Mouse (Mus musculus) limb, embryonic 14.5 days (tissue): Measurements from ENCODE around the gene C8g. TPM values are rescaled to one million over a fixed set of nuclear protein-coding genes. Genes with fewer than 3 reads are reported as not detected.
A peak's percentile ranks its signal among the peaks of the same experiment; 100 is the strongest.

Experiments
- ATAC-seq: fragments of 200-750 bp; cut with Nextera tagmentation; 2 replicates; pipeline ENCODE4 v1.8.0; 2017; ENCODE audit warnings: low read depth, moderate number of reproducible peaks, moderate TSS enrichment; ENCODE audit not compliant: low FRiP score
- DNase-seq: peaks from one replicate; pipeline ENCODE4 v3.0.0-alpha.2; 2015; ENCODE audit warnings: low spot score
- H3K27ac ChIP-seq: fragments of 300-500 bp; sonication (generic); replicated peaks from 2 replicates; pipeline ENCODE4 v1.5.1; 2014; ENCODE audit warnings: low read depth, mild to moderate bottlenecking, low read length, moderate library complexity, mixed read lengths
- H3K27me3 ChIP-seq: fragments of 300-500 bp; sonication (generic); 2 replicates; pipeline ENCODE4 v1.6.1; 2014; ENCODE audit warnings: low read length, mixed read lengths; ENCODE audit not compliant: control insufficient read depth, insufficient read depth
- H3K36me3 ChIP-seq: fragments of 300-500 bp; sonication (generic); 2 replicates; pipeline ENCODE4 v1.6.1; 2014; ENCODE audit warnings: mild to moderate bottlenecking, low read length, moderate library complexity, mixed read lengths; ENCODE audit not compliant: control insufficient read depth, insufficient read depth
- H3K4me1 ChIP-seq: fragments of 300-500 bp; sonication (generic); 2 replicates; pipeline ENCODE4 v1.6.1; 2014; ENCODE audit warnings: antibody characterized with exemption, low read length, mixed read lengths; ENCODE audit not compliant: control insufficient read depth, insufficient read depth
- H3K4me2 ChIP-seq: fragments of 300-500 bp; sonication (generic); replicated peaks from 2 replicates; pipeline ENCODE4 v1.6.1; 2014; ENCODE audit warnings: low read depth, mild to moderate bottlenecking, low read length, moderate library complexity; ENCODE audit not compliant: severe bottlenecking
- H3K4me3 ChIP-seq: fragments of 300-500 bp; sonication (generic); replicated peaks from 2 replicates; pipeline ENCODE4 v1.5.1; 2014; ENCODE audit warnings: low read length
- H3K9ac ChIP-seq: fragments of 300-500 bp; sonication (generic); 2 replicates; pipeline ENCODE4 v1.6.1; 2014; ENCODE audit warnings: mild to moderate bottlenecking, low read depth, low read length, moderate library complexity; ENCODE audit not compliant: severe bottlenecking
- H3K9me3 ChIP-seq: fragments of 300-500 bp; sonication (generic); 2 replicates; pipeline ENCODE4 v1.6.1; 2016; ENCODE audit warnings: low read length; ENCODE audit not compliant: control insufficient read depth
- POLR2A ChIP-seq: fragments of 200-500 bp; IDR thresholded peaks from 2 replicates; pipeline ENCODE4 v1.8.0; 2012; ENCODE audit warnings: inconsistent platforms, mild to moderate bottlenecking, moderate library complexity, borderline replicate concordance; ENCODE audit not compliant: insufficient read depth, insufficient read length; ENCODE audit errors: extremely low read depth
- WGBS: fragments of 180-500 bp; shearing (Covaris S2); extraction: QIAGEN DNeasy Blood & Tissue Kit; methylation state at CpG from one replicate; pipeline ENCODE4 v1.1.7; 2014; 5-methylcytosine and 5-hydroxymethylcytosine counted together
- polyA plus RNA-seq, 2 experiments: library from polyadenylated mRNA; depleted of rRNA in 1 of 2; stranded (reverse) in 1 of 2; unstranded in 1 of 2; fragments of >200 nt; fragmentation: Nextera tagmentation in 1 of 2; extraction: Ambion mirVana in 1 of 2; gene quantifications; 2 replicates each; pipeline versions ENCODE4 v1.2.1 to v1.2.3; 2012 to 2014

C8g gene
- polyA plus RNA-seq, 2 experiments, result 4.2 to 4.4 TPM

- ATAC-seq, result peak; percentile 0; the same call in 1 of the 2 replicates
- H3K4me2 ChIP-seq, result peak overlapping the region; percentile 61
- peak overlapping the region; percentile 93 for H3K4me3 ChIP-seq
- no peak for TF ChIP-seq POLR2A
- H3K27ac ChIP-seq, result 0 out of 2 replicates have a peak overlapping the region, but pooled peaks have one; percentile 38
- H3K27me3 ChIP-seq, result no peaks in the 10 kb centered on the region
- H3K9me3 ChIP-seq, result no peaks in the 10 kb centered on the region
- peaks cover 26% of the 10 kb centered on the region for H3K36me3 ChIP-seq
- H3K4me1 ChIP-seq, result peaks cover 8% of the 10 kb centered on the region
- 66% methylated on average over 6 of the region's 6 CpGs for WGBS
- H3K9ac ChIP-seq, result peak overlapping the region; percentile 96
- no peak for DNase-seq
These were observed 1.4 kb downstream of the C8g start for GRCm38 (mm10) chr2:25500071-25500575.

- Histone ChIP-seq H3K4me1 (peaks cover 8% of the 10 kb centered on the region), H3K27ac (no peak overlapping the region), H3K27me3 (no peaks in the 10 kb centered on the region), H3K9me3 (no peaks in the 10 kb centered on the region), H3K4me3 (no peak overlapping the region), H3K4me2 (no peak overlapping the region), H3K9ac (no peak overlapping the region), H3K36me3 (peaks cover 14% of the 10 kb centered on the region)
- TF ChIP-seq POLR2A, result no peak
- 63% methylated on average over 15 of the region's 15 CpGs for WGBS
- DNase-seq (no peak), ATAC-seq (no peak)
These were observed 2.7 kb downstream of the C8g start for GRCm38 (mm10) chr2:25498622-25499478.

DNA sequence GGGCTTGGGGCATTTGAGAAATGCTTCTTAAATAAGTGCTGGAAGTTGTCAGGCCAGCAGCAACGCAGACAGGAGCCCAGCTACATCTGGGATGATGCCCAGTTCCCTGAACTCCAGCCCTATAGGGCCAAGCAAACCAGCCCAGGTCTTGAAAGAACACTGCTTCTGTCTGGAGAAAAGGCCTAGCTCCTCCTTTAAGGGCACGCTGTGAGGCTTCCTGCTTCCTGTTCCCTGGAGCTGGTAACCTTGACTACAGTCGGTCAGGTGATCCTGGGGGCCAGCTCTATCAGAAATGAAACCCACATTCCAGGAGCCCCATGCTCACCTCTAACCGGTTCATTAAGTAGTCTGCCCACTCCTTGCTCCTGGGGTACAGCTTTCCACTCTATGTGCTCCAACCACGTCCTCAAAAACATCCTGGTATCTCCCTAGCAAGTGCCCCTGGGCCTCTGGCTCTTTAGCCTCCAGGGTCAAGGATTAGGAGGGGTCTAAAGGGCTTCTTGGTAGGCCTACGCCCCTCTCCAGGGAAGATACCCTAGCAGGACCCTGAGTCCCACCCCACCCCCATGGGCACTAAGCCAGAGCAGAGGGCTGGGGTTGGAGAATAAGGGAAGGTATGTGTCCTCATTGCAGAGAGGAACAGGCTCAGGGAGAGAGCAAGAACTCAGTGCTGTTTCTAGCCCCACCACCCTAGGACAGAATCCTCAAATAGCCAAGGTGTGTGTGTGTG is 3.5 kb downstream of the C8g start:
- Histone ChIP-seq H3K27ac (no peak overlapping the region; the same call in 1 of the 2 replicates), H3K4me1 (peaks cover 8% of the 10 kb centered on the region), H3K4me3 (no peak overlapping the region), H3K36me3 (peaks cover 5% of the 10 kb centered on the region; the same call in 1 of the 2 replicates), H3K4me2 (no peak overlapping the region), H3K27me3 (no peaks in the 10 kb centered on the region), H3K9me3 (no peaks in the 10 kb centered on the region), H3K9ac (no peak overlapping the region)
- WGBS, result 42% methylated on average over 6 of the region's 6 CpGs
- DNase-seq (no peak), ATAC-seq (no peak)
- no peak for TF ChIP-seq POLR2A

DNA sequence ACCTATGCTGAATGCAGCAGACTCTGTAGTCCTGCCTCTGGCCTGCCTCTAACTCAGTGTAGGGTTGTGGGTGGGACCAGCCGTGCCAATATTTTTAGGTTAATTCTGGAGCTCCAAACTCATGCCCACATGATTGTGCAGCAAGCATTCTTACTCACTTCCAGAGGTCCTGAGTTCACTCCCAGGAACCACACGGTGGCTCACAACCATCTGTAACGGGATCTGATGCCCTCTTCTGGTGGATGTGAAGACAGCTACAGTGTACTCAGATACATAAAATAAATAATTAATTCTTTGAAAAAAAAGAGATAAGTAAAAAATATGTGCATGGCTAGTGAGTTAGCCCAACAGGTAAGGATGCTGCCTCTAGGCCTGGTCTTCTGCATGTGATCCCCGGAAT is 5.1 kb downstream of the C8g start:
- H3K27me3 ChIP-seq, result no peaks in the 10 kb centered on the region
- 44% methylated on average over 4 of the region's 4 CpGs for WGBS
- H3K9ac ChIP-seq, result no peak overlapping the region
- DNase-seq, result no peak
- no peaks in the 10 kb centered on the region for H3K9me3 ChIP-seq
- no peak for ATAC-seq
- H3K36me3 ChIP-seq, result no peaks in the 10 kb centered on the region
- H3K4me3 ChIP-seq, result no peak overlapping the region
- no peak overlapping the region for H3K27ac ChIP-seq
- TF ChIP-seq POLR2A, result no peak
- H3K4me1 ChIP-seq, result peaks cover 2% of the 10 kb centered on the region
- H3K4me2 ChIP-seq, result no peak overlapping the region

- H3K4me3 ChIP-seq, result no peak within 1 kb of the TSS
- no peak within 1 kb of the TSS for H3K9ac ChIP-seq
- H3K36me3 ChIP-seq, result no peaks in the 10 kb centered on the region
- ATAC-seq (no peak), DNase-seq (no peak)
- TF ChIP-seq POLR2A, result no peak
- no peaks in the 10 kb centered on the region for H3K4me1 ChIP-seq
- H3K27me3 ChIP-seq, result no peaks in the 10 kb centered on the region
- no peaks in the 10 kb centered on the region for H3K9me3 ChIP-seq
- H3K4me2 ChIP-seq, result no peak within 1 kb of the TSS
- 86% methylated on average over 5 of the region's 5 CpGs for WGBS
- no peak within 1 kb of the TSS for H3K27ac ChIP-seq
These were observed 8.0 kb downstream of the C8g start, which contains the start of gene Lcn12 for GRCm38 (mm10) chr2:25493476-25493961. Gene Lcn12 (minus strand): TSS chr2:25493911.
